Mouse (Mus musculus) right cerebral cortex, adult 2 months (tissue): ENCODE measurements around the gene Prr18.
"Not testable (repeated sequence)": the region's sequence is repeated elsewhere in the genome, so short reads cannot be mapped to it uniquely, and the experiment has no call there.

Experiments
- DNase-seq, 2 experiments: peaks; one replicate each; pipeline ENCODE4 v3.0.0; 2021 to 2022; ENCODE audit warnings: low spot score in 2 of 2

Gene Prr18

DNA sequence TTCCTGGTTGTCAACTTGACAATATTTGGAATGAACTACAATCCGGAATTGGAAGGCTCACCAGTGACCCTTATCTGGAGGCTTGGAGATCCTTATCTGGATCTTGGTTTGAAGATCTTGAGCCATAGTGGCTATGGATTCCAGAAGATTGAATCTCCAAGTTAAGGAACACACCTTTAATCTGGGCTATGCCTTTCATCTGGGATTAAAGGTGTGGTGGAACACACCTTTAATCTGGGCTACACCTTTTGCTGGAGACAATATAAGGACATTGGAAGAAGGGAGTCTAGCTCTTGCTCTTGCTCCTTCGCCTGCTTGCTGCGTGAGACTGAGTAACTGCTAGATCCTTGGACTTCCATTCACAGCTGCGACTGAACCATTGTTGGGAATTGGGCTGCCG, at the start of gene Prr18:
Prr18 (plus strand) TSS at position 301 of the 400 bp plus-strand sequence.
- DNase-seq = not testable (repeated sequence)

DNA sequence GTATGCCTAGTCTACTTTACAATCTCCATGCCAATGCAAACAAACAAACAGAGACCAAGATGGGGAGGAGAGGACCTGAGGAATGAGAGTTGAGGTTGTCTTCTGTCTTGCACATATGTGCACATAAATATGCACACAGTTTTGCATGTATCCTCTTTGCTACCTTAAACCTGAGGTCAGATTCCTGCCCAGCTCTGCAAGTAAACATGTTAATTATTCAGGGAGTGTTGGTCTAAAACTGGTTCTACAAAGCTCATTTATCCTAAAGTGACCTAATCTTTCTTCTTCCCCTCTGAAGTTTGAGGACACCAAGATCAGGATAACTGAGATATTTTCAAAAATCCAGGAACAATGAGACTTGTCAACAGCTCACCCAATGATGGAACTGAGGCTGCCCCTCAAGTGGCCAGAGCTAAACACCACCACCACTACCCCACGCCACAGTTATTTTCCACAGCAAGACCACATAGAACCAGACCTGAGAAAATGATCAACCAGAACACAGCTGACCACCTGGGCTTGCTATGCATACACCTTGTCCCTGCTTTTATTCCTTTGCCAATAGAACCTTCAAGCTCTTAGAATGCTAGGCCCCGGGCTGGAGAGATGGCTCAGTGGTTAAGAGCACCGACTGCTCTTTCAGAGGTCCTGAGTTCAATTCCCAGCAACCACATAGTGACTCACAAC, 47.1 kb upstream of the Prr18 start:
- DNase-seq = no peak

DNA sequence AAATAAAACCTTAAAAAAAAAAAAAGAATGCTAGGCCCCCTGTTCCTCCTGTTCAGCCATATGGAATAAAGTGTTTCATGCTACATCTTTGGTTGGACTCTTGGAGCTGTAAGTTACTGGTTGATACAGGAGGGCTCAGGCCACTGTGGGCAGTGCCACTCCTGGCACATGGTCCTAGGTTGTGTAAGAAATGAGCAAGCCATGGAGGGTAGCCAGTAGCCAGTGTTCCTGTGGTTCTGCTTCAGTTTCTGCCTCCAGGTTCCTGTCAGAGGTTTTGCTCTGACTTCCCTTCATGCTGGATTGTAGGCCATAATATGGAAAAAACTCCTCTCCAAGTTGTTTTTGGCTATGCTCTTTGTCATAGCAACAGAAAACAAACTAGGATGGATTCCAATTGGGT, 46.5 kb upstream of the Prr18 start:
- DNase-seq = no peak

DNA sequence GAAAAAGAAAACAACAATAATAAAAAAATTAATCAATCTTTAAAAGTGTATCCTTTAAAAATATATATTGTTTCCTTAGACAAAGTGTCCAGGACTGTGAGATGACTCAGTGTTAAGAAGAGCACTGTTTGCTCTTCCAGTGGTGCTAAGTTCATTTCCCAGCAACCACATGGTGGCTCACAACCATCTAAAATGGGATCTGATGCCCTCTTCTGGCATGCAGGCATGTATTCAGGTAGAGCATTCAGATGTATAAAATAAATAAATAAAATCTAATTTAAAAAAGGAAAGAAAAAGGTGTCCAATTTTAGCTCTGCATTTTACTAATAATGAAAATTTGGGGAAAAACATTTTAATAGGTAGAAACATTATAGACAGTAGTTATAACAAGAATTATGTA, 41.4 kb upstream of the Prr18 start:
- DNase-seq = no peak

DNA sequence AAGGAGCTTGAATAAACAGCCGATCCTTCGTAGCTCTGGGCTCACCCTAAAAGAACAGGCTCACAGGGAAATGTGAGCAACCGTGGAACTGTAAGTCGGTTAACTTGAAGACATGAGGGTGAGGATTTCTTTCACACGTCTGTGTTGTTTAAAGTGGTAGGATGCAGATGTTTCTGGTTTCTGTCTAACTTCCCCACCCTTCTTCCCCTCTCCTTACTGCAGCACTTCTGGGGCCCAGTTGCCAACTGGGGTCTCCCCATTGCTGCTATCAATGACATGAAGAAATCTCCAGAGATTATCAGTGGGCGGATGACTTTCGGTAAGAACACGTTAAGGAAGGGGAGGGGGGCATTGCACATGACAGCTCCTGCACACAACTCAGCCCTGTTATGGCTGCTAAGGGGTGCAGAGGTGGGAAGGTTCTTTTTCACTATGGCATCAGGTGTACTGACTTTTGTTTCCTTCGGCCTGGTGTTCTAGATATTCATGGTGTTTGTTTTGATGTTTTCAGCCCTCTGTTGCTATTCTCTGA, 40.9 kb upstream of the Prr18 start:
- DNase-seq = no peak

DNA sequence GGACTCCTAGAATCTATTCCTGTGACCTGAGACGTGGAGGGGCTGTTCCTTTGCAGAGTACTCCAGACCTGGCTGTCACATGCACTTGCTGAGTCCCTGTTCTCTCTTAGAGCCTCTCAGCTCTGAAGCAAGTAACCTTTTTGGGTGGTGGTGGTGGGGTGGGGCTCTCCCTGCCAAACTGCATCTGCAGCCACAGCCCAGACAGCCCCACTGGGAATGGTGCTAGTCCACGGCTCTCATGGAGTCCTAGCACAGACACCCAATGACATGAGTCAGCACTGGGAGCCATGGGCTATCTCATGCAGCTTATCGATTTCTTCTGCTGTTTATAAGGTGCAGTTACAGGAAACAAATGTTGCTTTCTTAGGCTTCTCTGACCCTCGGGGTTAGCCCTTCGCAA, 39.5 kb upstream of the Prr18 start:
- no peak for DNase-seq

DNA sequence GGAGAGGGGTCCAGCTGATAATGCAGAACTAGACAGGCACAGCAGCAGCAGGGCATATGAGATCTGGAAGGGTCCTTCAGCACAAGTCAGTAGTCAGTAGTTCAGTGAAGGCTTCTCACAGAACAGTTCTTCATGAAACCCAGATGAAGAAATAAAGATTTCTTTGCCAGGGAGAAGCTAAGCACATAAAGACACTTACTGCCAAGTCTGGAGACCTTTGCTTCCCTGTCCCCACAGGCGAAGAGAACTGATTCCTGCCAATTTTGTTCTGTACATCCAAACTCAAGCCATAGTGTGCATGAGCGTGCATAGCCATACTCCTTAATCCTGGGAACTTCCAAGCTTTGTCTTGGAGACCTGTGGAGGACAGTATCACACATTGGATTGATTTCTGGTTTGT, 39.0 kb upstream of the Prr18 start:
- DNase-seq = no peak

DNA sequence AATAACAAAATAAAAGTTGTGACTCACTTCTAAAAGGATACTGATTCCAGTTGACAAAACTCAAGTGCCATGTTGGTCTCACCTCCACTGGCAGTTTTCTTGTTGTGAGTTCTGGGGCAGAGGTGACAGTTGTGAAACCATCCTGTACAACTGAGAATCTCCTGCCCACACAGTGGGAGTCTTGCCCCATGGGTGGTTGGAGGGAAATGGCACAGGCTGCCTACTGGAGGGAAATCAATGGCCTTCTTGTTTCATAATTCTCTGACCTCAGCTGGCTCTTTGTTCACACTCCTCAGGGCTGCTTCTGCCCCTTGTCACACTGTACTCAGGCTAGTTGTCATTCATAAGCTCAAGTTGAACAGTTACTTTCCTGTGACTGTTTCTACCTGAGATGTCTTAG, 37.7 kb upstream of the Prr18 start:
- no peak for DNase-seq

DNA sequence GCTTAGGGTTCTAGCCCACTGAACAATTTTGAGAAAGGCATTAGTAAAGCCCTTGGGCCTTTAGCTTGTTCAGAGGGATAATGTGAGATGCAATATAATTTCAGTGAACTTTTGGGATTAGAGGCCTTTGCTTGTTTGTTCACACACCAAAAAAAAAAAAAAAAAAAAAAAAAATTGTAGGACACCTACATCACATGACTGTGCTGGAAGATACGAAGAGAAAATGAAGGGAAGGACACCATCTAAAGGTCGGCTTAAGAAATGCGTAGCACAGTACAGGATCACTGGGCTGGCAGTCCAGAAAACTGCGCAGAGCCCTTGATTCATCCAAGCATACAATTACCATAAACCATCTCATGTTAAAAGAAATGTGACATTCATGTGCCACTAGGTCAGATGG, 35.7 kb upstream of the Prr18 start:
- no peak for DNase-seq

DNA sequence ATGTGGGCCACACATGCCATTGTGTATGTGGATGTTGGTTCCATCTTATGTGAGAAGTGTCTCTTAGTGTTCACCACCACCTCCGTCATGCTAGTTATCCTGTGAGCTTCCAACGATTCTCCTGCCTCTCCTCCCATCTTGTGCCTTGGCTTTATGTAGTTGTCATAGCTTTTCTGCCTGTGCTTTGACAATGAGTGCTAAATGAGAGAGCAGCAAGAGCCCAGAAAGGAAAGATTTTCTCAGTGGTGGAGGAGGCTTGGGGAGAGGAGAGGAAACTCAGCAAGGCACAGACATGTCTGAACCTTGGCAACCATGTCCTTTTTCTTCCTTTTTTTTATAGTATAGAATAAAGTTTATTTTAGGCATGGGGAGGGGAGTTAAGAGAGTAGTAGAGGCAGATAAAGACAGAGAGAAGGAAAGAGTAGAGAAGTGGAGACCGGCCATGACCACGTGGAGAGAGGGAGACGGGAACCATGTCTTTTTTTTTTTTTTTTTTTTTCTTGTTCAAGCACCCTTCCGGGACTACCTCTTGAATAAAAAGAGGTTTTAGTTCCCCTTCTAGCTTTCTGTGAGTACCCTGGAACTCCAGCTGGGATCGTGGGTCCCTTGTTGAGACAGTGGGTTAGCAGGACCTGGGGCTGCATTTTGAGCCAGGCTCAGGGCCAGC, 34.4 kb upstream of the Prr18 start:
- no peak for DNase-seq

DNA sequence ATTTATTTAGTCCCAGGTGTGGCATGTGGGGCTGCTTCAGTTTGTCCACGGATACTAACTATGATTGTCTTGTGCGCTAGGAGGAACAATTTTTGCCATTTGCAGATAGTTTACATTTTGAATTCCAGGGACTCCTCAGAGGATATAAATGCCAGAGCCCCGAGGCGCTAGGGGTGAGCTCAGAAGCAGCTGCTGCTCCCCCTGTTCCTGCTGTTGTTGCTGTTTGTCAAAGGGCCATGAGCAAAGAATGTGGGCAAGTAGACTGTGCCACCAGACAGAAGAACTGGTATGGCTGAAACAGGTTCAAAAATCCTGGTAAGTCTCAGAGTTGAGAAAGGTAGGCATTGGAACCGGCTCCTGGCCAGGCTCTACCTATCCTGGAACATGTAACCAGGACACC, 33.6 kb upstream of the Prr18 start:
- DNase-seq = no peak

DNA sequence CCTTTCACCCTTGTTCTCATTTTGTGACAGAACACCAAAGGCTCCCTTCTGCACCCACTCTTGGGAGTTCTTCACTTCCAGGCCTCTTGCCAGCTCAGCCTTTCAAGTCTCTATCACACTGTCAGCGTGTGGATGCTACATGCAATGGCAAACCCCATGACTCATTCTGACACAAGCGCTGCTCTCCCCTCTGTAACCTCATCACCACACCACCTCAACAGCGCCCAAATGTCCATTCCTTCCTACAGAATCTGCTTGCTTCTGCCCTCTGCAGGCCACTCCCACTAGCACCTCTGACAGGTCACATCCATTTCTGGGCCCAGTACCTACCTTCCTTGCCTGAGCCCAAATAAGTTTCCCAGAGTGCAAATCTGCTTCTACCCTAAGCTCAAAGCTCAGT, 31.5 kb upstream of the Prr18 start:
- no peak for DNase-seq

DNA sequence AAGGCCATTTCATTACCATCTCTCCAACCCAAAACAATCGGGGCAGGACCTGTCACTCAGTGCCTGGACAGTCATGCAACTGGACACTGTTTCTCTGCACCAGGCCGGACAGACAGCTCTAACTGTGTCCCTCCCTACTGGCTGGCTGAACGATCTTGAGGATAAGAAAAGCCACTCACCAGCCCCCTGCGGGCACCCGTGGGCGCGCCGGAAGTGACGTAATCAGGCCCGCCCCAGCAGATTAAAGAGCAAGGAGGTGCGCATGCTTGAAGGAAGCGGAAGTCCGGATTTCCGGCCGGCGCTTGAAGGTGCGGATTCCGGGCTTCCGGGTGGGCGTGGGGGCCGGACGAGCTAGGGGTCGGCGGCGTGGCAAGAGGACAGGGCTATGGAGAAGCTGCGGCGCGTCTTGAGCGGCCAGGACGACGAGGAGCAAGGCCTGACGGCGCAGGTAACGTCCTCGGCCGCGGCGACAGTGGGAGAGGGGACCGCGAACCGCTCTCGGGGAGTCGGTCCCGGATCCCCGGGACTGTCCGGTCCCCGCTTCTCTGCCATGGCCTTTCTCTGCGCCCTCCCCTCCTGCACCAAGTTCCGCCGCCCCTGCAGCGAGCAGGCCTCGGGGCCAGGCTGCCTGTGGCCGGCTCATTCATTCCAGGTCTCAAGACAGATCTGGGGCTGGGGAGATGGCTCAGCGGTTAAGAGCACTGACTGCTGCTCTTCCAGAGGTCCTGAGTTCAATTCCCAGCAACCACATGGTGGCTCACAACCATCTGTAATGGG, 26.2 kb upstream of the Prr18 start, which contains the start of gene Sft2d1:
Sft2d1 (plus strand) TSS at position 265 of the 777 bp plus-strand sequence.
- DNase-seq = peak; percentile 98

DNA sequence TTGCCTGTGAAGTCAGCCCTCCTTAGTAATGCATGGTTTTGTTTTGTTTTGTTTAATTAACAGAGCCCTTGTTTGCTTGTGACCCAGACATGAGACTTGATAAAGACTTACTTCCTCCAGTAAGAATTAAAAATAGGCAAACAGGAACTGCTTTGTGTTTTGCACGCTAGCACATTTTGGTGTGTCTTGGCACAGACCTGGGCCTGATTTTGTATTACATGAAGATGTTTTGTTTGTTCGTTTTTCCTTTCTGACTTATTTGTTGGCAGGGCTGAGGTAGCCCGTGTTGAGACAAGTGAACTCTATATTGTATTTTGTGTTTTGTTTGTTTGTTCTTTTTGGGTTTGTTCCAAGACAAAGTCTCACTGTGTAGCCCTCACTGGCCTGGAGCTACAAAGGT, 25.5 kb upstream of the Prr18 start:
- DNase-seq = no peak

DNA sequence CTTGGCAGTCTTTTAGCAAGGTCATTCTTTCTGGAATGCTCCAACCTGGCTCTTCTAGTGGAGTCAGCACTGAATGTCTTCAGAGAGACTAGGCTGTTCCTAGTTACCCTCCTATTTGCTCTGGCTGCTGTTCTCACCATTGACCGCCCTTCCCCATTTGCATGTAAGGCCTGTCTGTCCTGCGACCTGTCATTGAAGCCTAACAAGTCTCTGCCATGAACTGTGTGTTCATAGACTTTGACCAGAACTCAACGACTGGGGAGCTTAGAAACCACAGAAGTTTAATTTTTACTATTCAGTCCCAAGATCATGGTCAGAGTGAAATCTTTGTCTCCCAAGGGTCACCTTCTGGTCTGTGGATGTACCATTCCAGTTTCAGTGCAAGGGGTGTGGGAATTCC, 23.3 kb upstream of the Prr18 start:
- no peak for DNase-seq

DNA sequence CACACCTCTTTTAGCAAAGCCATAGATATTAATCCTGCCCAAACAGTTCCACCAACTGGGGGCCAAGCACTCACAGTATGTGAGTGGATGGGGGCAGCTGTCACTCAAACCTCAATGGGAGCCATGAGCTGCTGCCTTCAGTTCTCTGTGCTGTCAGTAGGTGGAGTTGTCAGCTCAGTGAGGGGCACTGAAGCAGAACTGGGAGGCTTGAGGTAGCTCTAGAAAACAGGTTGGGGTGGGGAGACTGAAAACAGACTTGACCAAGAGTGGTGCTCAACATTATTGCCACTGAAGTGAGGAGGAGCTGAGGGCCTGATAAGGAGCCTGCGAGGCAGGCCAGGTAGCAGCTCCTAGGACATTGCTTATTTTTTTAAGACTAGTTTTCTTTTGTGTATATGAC, 21.0 kb upstream of the Prr18 start:
- DNase-seq = peak in 1 of 2 experiments; percentile 31

DNA sequence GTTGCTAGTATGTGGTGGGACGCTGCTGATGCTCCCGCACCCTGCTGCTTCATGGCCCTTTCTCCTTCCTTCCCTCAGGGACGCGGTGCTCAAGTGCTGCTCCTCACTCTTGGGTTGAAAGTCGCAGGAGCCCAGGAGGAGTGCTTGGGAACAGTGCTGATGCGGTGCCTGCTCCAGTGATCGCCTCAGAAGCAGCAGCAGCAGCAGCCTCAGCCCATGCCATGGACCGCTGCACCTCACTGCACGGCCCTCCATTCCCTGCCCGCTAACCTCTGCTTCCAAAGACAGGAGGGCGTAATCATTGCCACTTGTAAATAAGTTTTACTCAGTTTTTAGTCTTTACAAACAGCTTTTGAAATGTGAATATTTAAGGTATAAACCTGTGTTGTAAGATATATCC, 10.4 kb upstream of the Prr18 start:
- DNase-seq = not testable (repeated sequence)

DNA sequence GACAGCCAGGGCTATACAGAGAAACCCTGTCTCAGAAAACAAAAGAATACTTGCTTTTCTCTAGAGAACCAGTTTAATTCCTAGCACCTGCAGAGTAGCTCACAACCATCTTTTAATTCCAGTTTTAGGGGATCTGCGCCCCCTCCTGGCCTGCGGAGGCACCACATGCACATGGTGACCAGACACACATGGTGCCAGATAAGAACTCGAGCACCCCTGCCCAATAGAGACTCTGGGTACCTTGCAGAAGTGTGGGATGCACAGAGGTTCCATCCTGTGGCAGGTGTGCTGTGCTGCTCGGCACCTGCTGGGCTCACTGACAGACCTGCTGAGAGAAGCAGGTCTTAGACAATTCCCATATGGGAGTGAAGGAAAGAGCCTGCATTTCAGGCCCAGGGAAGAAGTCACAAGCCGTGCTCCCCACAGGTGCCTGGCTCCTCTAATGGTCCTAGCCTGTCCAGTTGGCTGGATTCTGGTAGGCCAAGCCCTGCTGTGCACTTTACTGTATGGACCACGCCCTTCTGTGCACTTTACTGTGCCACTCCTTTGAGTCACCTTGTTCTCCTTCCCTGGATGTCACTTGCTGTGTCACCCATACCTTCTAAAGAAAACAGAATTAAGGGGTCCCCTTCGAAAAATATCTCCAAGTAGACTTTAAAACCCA, 8.6 kb upstream of the Prr18 start:
- no peak for DNase-seq

DNA sequence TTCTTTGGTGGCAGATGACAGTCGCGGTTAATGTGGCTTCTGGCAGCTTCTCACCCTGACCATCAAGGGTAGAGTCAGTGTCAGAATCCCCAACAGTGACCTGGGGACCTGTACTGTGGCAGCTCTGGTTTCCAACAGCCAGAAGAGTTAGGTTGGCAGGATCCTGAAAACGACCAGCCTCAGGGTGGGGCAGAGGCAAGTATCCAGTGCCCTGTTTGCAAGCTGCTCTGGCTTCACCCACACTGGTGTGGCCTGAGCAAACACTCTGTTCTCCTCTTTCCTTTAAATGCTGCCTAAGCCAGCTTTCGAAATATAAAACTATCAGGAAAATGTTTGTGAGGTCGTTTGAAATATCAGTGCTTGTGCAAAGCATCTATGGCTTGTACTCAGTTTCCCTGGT, 6.7 kb upstream of the Prr18 start:
- DNase-seq = no peak

DNA sequence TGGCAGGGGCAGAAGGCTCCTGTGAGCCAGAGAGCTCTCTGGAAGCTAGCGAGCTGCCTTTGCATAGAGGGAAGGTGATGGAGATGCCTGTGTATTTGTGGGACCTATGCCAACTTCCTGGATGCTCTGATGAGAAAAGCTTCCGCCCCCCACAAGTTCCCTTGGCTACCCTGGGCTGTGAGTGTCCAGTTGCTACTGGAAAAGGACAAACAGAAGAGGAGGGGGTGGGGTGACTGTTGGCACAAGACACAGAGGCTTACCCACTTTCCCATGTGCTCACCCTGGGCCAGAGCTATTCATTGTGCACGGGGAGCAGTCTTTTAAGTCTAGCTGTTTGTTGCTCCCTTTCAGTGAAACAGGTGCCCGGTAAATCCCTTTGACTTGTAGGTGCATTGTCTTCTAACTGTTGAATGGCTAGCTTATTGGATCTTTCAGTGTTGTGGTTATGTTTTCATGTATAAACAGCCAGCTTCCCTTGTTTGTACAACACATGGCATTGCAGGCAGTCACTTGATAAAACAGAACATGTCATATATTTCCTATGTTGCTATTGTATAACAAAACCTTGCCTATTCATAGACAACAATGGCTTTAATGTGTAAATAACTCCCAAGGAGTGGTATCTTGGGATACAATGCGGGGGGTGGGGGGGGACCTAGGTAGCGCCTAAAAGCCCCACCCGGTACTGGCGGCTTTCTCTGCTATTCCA, 2.6 kb downstream of the Prr18 start:
- DNase-seq = peak in 1 of 2 experiments; percentile 14
